Mouse (Mus musculus) megakaryocyte-erythroid progenitor cell, adult 5 weeks (primary cell): Measurements from ENCODE around the gene Foxn1. TPM values are rescaled to one million over a fixed set of nuclear protein-coding genes. Genes with fewer than 3 reads are reported as not detected.

Experiments used
- polyA plus RNA-seq: library from polyadenylated mRNA; stranded (reverse); fragments of >175 nt; gene quantifications from 2 replicates; pipeline ENCODE4 v1.2.3, GENCODE M21; 2012

Gene Foxn1
- not detected in 2 replicates for polyA plus RNA-seq

DNA sequence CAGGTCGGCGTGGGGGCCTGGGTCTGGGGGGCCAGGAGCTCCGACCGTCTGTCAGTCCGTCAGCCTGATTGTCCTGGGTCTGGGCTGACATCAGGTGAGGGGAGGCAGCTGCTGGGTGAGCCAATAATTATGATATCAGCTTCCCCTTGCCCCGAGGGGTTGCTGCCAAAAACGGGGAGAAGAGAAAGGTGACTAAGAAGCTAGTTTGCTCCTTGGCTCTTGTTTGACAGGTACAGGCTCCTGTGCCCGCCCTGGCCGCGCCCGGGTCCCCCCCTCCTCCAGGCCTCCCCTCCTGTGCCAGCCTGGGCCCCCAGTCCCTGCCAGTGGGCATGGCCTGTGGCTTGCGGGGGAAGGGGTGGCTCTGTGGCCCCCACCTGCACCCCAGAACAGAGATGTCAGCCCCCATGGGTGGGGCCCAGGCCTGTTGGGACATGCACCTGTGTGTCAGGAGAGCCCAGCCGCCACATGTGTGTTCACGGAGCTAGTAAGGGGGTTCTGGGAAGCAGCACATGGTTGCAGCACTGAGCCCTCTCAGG, at the start of gene Foxn1:
Foxn1 (minus strand) TSS at position 51 of the 536 bp plus-strand sequence.

GRCm38 (mm10) chr11:78422055-78422819, 35.9 kb upstream of the Foxn1 start, which contains the start of gene Slc13a2:
Gene Slc13a2, minus strand, starts transcription at chr11:78422217.

DNA sequence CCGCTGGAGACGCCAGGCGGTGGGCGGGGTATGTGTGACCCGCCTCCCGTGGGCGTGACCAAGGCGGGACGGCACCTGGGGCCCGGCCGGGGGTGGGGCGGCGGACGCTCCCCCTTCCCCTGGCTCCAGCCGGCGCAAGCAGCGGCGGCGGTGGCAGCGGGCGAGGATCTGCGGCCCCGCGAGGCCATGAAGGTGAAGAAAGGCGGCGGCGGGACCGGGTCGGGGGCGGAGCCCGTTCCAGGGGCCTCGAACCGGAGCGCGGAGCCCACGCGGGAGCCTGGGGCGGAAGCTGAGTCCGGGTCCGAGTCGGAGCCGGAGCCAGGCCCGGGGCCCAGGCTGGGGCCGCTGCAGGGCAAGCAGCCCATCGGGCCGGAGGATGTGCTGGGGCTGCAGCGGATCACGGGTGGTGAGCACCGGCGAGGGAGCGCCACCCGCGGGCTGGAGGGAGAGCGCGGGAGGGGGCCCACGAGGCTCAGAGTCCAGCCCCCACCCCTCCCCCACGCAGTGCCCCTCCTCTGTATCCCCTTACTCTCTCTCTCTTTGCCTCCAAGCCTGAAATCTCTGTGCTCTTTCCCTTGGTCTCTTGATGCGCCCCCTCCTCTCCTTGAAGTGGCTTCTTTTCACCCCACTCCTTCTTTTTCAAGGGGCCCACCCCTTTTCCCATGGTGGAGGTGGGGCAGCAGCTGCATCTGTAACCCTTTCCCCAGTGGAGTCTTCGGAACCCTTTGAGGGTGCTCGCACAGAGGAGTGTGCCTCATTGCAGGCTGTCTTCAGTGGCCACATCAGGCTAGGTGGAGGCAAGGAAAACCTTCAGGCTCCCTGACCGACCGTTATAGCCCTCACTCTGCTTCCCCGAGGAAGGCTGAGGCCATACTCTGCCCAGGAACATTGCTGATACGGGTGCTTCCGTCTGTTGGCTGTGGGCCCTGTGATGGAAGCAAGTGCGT, 42.7 kb downstream of the Foxn1 start, which contains the start of gene Unc119:
Unc119 (plus strand) TSS at position 102 of the 947 bp plus-strand sequence.

DNA sequence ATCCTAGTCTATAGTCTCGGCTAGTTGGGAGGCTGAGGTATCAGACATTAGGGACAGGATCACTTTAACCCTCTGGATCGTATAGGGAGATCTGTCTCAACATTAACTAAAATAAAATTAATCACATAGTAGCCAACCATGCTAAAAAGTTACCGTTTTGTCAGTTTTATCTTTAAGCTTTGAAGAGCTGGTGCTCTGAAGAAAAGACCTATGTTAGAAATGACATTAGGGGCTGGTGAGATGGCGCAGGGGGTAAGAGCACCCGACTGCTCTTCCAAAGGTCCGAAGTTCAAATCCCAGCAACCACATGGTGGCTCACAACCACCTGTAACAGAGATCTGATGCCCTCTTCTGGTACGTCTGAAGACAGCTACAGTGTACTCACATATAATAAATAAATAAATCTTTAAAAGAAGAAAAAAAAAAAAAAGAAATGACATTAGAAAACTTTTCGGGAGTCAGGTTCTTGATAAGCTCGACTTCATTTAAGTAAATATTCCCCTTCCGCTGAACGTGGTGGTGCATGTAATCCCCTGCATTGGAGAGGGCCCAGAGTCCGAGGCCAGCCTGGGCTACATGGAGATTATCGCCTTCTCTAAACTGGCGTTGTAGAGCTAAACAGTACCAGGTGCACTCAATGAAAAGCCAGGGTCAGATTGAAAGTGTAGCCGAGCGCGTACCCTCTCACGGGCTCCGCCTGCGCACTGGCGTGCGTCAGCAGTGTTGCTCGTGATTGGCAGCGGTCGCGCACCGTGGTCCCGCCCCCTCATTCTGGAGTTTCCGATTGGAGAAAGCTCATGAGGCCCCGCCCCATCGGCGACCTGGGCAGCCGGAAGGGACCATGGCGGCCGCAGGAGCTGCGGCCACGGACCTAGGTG, 58.5 kb downstream of the Foxn1 start, which contains the start of gene Pigs:
Pigs (plus strand) TSS at position 782 of the 878 bp plus-strand sequence.

DNA sequence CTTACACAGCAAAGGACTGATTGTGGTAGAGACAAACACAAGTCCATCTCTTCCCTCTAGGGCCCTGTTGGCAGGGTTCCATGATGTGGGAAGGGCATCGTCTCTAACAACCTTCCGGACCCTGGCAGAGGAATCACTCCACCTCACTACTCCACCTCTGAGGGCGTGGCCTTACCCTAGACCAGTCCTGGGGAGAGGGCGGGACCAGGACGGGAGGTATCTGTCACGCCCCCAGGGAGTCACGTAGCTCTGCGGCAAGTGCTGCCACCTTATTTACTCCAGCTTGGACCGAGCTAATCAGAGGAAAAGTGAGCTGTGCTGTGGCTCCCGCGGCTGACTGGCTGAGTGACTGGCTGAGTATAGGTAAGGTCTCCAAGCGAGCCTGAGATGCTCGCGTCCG, 63.5 kb downstream of the Foxn1 start, which contains the start of gene Aldoc:
Aldoc (plus strand) TSS at position 109 of the 400 bp plus-strand sequence.

Other genes starting within 250 kb of the Foxn1 start
- 29.8 and 41.4 TPM in 2 replicates for gene Traf4, start 221.0 kb downstream of the Foxn1 start, polyA plus RNA-seq
- 3.1 and 4.3 TPM in 2 replicates for gene Nek8, start 209.9 kb downstream of the Foxn1 start, polyA plus RNA-seq
- 34.7 and 38.4 TPM in 2 replicates for gene Tlcd1, start 209.8 kb downstream of the Foxn1 start, polyA plus RNA-seq
- gene Rpl23a, start 203.0 kb downstream of the Foxn1 start, polyA plus RNA-seq = 1,982 and 2,223 TPM in 2 replicates
- gene Rab34, start 198.1 kb downstream of the Foxn1 start, polyA plus RNA-seq = 3.0 and 4.5 TPM in 2 replicates
- 0.18 and 0.67 TPM in 2 replicates for gene Proca1, start 193.2 kb downstream of the Foxn1 start, polyA plus RNA-seq
- 9.6 and 11.2 TPM in 2 replicates for gene Sdf2, start 140.8 kb downstream of the Foxn1 start, polyA plus RNA-seq
- gene Supt6, start 140.6 kb downstream of the Foxn1 start, polyA plus RNA-seq = 82.2 and 96.4 TPM in 2 replicates
- gene 2610507B11Rik, start 124.8 kb downstream of the Foxn1 start, polyA plus RNA-seq = 88.7 and 97.6 TPM in 2 replicates
- not detected in 2 replicates for gene BC030499, start 95.7 kb downstream of the Foxn1 start, polyA plus RNA-seq
- gene Spag5, start 85.0 kb downstream of the Foxn1 start, polyA plus RNA-seq = 66.8 and 68.5 TPM in 2 replicates
- gene Aldoc, start 63.6 kb downstream of the Foxn1 start, polyA plus RNA-seq = 0.44 and 1.4 TPM in 2 replicates
- 84.7 and 91.0 TPM in 2 replicates for gene Pigs, start 58.1 kb downstream of the Foxn1 start, polyA plus RNA-seq
- 74.0 and 91.3 TPM in 2 replicates for gene Unc119, start 43.1 kb downstream of the Foxn1 start, polyA plus RNA-seq
- 0.05 and 0.10 TPM in 2 replicates for gene Slc13a2, start 35.7 kb upstream of the Foxn1 start, polyA plus RNA-seq
- 1.1 and 1.7 TPM in 2 replicates for gene Slc46a1, start 79.1 kb upstream of the Foxn1 start, polyA plus RNA-seq
- gene Sarm1, start 111.2 kb upstream of the Foxn1 start, polyA plus RNA-seq = 0.04 TPM in 1 of 2 replicates, not detected in the other
- not detected in 2 replicates for gene Vtn, start 112.5 kb upstream of the Foxn1 start, polyA plus RNA-seq
- gene Sebox, start 116.9 kb upstream of the Foxn1 start, polyA plus RNA-seq = not detected in 2 replicates
- 8.4 and 11.4 TPM in 2 replicates for gene Tmem199, start 125.6 kb upstream of the Foxn1 start, polyA plus RNA-seq
- gene Poldip2, start 125.6 kb upstream of the Foxn1 start, polyA plus RNA-seq = 65.3 and 65.5 TPM in 2 replicates
- 2.5 and 4.3 TPM in 2 replicates for gene Tnfaip1, start 149.8 kb upstream of the Foxn1 start, polyA plus RNA-seq
- 71.6 and 76.3 TPM in 2 replicates for gene Ift20, start 149.8 kb upstream of the Foxn1 start, polyA plus RNA-seq
- gene Tmem97, start 164.2 kb upstream of the Foxn1 start, polyA plus RNA-seq = 24.4 and 34.5 TPM in 2 replicates